Mouse (Mus musculus) liver, embryonic 15.5 days (tissue): ENCODE measurements around the gene Kif16b. TPM values are rescaled to one million over a fixed set of nuclear protein-coding genes. Genes with fewer than 3 reads are reported as not detected.

Experiments used
- ATAC-seq: fragments of 200-750 bp; cut with Nextera tagmentation; 2 replicates; pipeline ENCODE4 v1.8.0; 2017; ENCODE audit warnings: moderate number of reproducible peaks, mild to moderate bottlenecking, moderate library complexity; ENCODE audit not compliant: insufficient read depth
- H3K27ac ChIP-seq: fragments of 300-500 bp; sonication (generic); replicated peaks from 2 replicates; pipeline ENCODE4 v1.5.1; 2015; ENCODE audit warnings: mild to moderate bottlenecking, inconsistent platforms
- H3K27me3 ChIP-seq: fragments of 300-500 bp; sonication (generic); 2 replicates; pipeline ENCODE4 v1.6.1; 2015; ENCODE audit warnings: mild to moderate bottlenecking, inconsistent platforms
- H3K36me3 ChIP-seq: fragments of 300-500 bp; sonication (generic); replicated peaks from 2 replicates; pipeline ENCODE4 v1.6.1; 2015; ENCODE audit warnings: moderate library complexity, mild to moderate bottlenecking, inconsistent platforms
- H3K4me1 ChIP-seq: fragments of 300-500 bp; sonication (generic); replicated peaks from 2 replicates; pipeline ENCODE4 v1.6.1; 2015; ENCODE audit warnings: inconsistent platforms
- H3K4me2 ChIP-seq: fragments of 300-500 bp; sonication (generic); 2 replicates; pipeline ENCODE4 v1.6.1; 2015; ENCODE audit warnings: moderate library complexity, mild to moderate bottlenecking, inconsistent platforms
- H3K4me3 ChIP-seq: fragments of 300-500 bp; sonication (generic); replicated peaks from 2 replicates; pipeline ENCODE4 v1.5.1; 2015; ENCODE audit warnings: mild to moderate bottlenecking, inconsistent platforms
- H3K9ac ChIP-seq: fragments of 300-500 bp; sonication (generic); 2 replicates; pipeline ENCODE4 v1.6.1; 2015; ENCODE audit warnings: moderate library complexity, mild to moderate bottlenecking, inconsistent platforms
- H3K9me3 ChIP-seq: fragments of 300-500 bp; sonication (generic); replicated peaks from 2 replicates; pipeline ENCODE4 v1.6.1; 2016; ENCODE audit warnings: inconsistent platforms
- WGBS: fragments of 180-500 bp; shearing (Covaris S2); methylation state at CpG from one replicate; pipeline ENCODE4 v1.1.7; 2015; ENCODE audit warnings: mixed read lengths; ENCODE audit not compliant: insufficient replicate concordance; 5-methylcytosine and 5-hydroxymethylcytosine counted together
- polyA plus RNA-seq: library from polyadenylated mRNA; unstranded; fragments of >200 nt; fragmentation: Nextera tagmentation; extraction: Ambion mirVana; gene quantifications from 2 replicates; pipeline ENCODE4 v1.2.1, GENCODE M21; 2015

Gene Kif16b
- polyA plus RNA-seq, 1 experiment from 2014 or later, result 3.5 TPM

GRCm38 (mm10) chr2:142893780-142894179 is 7.6 kb downstream of the Kif16b start:
- ATAC-seq, result no peak

GRCm38 (mm10) chr2:142891283-142891682 is 10.0 kb downstream of the Kif16b start:
- Histone ChIP-seq H3K27me3 (no peaks in the 10 kb centered on the region), H3K9ac (no peak overlapping the region)
- no peak for ATAC-seq

More at GRCm38 (mm10) chr2:142893780-142894179, 7.6 kb downstream of the Kif16b start:
- Histone ChIP-seq H3K4me3 (no peak overlapping the region), H3K9ac (no peak overlapping the region), H3K4me1 (no peaks in the 10 kb centered on the region), H3K27ac (no peak overlapping the region), H3K36me3 (no peaks in the 10 kb centered on the region), H3K9me3 (no peaks in the 10 kb centered on the region), H3K4me2 (no peak overlapping the region), H3K27me3 (no peaks in the 10 kb centered on the region)
- WGBS, result 80% methylated on average over 1 of the region's 1 CpGs

GRCm38 (mm10) chr2:142884456-142884855 is 16.9 kb downstream of the Kif16b start:
- H3K36me3 ChIP-seq, result no peaks in the 10 kb centered on the region
- H3K27ac ChIP-seq, result no peak overlapping the region
- H3K9ac ChIP-seq, result no peak overlapping the region
- no peaks in the 10 kb centered on the region for H3K27me3 ChIP-seq
- H3K4me2 ChIP-seq, result no peak overlapping the region
- peaks cover 7% of the 10 kb centered on the region; the same call in 1 of the 2 replicates for H3K4me1 ChIP-seq
- no peak overlapping the region for H3K4me3 ChIP-seq
- 75% methylated on average over 4 of the region's 4 CpGs for WGBS
- no peak for ATAC-seq
- no peaks in the 10 kb centered on the region for H3K9me3 ChIP-seq

More at GRCm38 (mm10) chr2:142891283-142891682, 10.0 kb downstream of the Kif16b start:
- Histone ChIP-seq H3K36me3 (no peaks in the 10 kb centered on the region), H3K27ac (no peak overlapping the region), H3K9me3 (no peaks in the 10 kb centered on the region), H3K4me1 (no peaks in the 10 kb centered on the region), H3K4me2 (no peak overlapping the region), H3K4me3 (no peak overlapping the region)
- 68% methylated on average over 2 of the region's 2 CpGs for WGBS

GRCm38 (mm10) chr2:142883625-142883994 is 17.7 kb downstream of the Kif16b start:
- WGBS, result 46% methylated on average over 7 of the region's 7 CpGs
- ATAC-seq, result no peak

GRCm38 (mm10) chr2:142882871-142883624 is 18.3 kb downstream of the Kif16b start:
- H3K9ac ChIP-seq, result no peak overlapping the region
- H3K4me2 ChIP-seq, result no peak overlapping the region
- no peaks in the 10 kb centered on the region for H3K9me3 ChIP-seq
- no peak overlapping the region for H3K4me3 ChIP-seq
- H3K27ac ChIP-seq, result no peak overlapping the region
- no peaks in the 10 kb centered on the region for H3K36me3 ChIP-seq
- WGBS, result 56% methylated on average over 7 of the region's 7 CpGs
- peaks cover 7% of the 10 kb centered on the region; the same call in 1 of the 2 replicates for H3K4me1 ChIP-seq
- no peaks in the 10 kb centered on the region for H3K27me3 ChIP-seq
- ATAC-seq, result no peak

More at GRCm38 (mm10) chr2:142883625-142883994, 17.7 kb downstream of the Kif16b start:
- Histone ChIP-seq H3K4me3 (no peak overlapping the region), H3K4me2 (no peak overlapping the region), H3K27ac (no peak overlapping the region), H3K9me3 (no peaks in the 10 kb centered on the region), H3K9ac (no peak overlapping the region), H3K4me1 (peaks cover 7% of the 10 kb centered on the region; the same call in 1 of the 2 replicates), H3K36me3 (no peaks in the 10 kb centered on the region), H3K27me3 (no peaks in the 10 kb centered on the region)

- ATAC-seq, result no peak
- H3K9me3 ChIP-seq, result no peaks in the 10 kb centered on the region
- no peak overlapping the region for H3K9ac ChIP-seq
- H3K4me3 ChIP-seq, result no peak overlapping the region
- H3K4me2 ChIP-seq, result no peak overlapping the region
- no peak overlapping the region for H3K27ac ChIP-seq
- 51% methylated on average over 2 of the region's 2 CpGs for WGBS
- H3K27me3 ChIP-seq, result no peaks in the 10 kb centered on the region
- H3K4me1 ChIP-seq, result peaks cover 7% of the 10 kb centered on the region; the same call in 1 of the 2 replicates
- no peaks in the 10 kb centered on the region for H3K36me3 ChIP-seq
Measured at GRCm38 (mm10) chr2:142882466-142882865, 18.9 kb downstream of the Kif16b start.

- H3K9me3 ChIP-seq, result no peaks in the 10 kb centered on the region
- WGBS, result 47% methylated on average over 4 of the region's 4 CpGs
- H3K4me3 ChIP-seq, result no peak overlapping the region
- peaks cover 7% of the 10 kb centered on the region; the same call in 1 of the 2 replicates for H3K4me1 ChIP-seq
- no peak overlapping the region for H3K4me2 ChIP-seq
- no peak for ATAC-seq
- H3K27me3 ChIP-seq, result no peaks in the 10 kb centered on the region
- no peaks in the 10 kb centered on the region for H3K36me3 ChIP-seq
- no peak overlapping the region for H3K27ac ChIP-seq
- no peak overlapping the region for H3K9ac ChIP-seq
Measured at GRCm38 (mm10) chr2:142881177-142881576, 20.2 kb downstream of the Kif16b start.

- H3K4me3 ChIP-seq, result no peak overlapping the region
- no peak overlapping the region for H3K4me2 ChIP-seq
- no peak for ATAC-seq
- H3K27ac ChIP-seq, result no peak overlapping the region
- no peaks in the 10 kb centered on the region for H3K27me3 ChIP-seq
- H3K36me3 ChIP-seq, result no peaks in the 10 kb centered on the region
- H3K4me1 ChIP-seq, result peaks cover 7% of the 10 kb centered on the region; the same call in 1 of the 2 replicates
- H3K9me3 ChIP-seq, result no peaks in the 10 kb centered on the region
- H3K9ac ChIP-seq, result no peak overlapping the region
- 58% methylated on average over 8 of the region's 8 CpGs for WGBS
Measured at GRCm38 (mm10) chr2:142879257-142879818, 22.0 kb downstream of the Kif16b start.

- H3K27ac ChIP-seq, result no peak overlapping the region
- no peak overlapping the region for H3K4me3 ChIP-seq
- ATAC-seq, result peak; percentile 31; the same call in 1 of the 2 replicates
- no peaks in the 10 kb centered on the region for H3K36me3 ChIP-seq
- no peaks in the 10 kb centered on the region for H3K27me3 ChIP-seq
- WGBS, result 48% methylated on average over 2 of the region's 2 CpGs
- no peak overlapping the region for H3K4me2 ChIP-seq
- H3K9me3 ChIP-seq, result no peaks in the 10 kb centered on the region
- no peak overlapping the region for H3K9ac ChIP-seq
- H3K4me1 ChIP-seq, result peaks cover 7% of the 10 kb centered on the region; the same call in 1 of the 2 replicates
Measured at GRCm38 (mm10) chr2:142876636-142877035, 24.7 kb downstream of the Kif16b start.

- no peak overlapping the region for H3K4me3 ChIP-seq
- no peak overlapping the region for H3K27ac ChIP-seq
- ATAC-seq, result no peak
- H3K27me3 ChIP-seq, result no peaks in the 10 kb centered on the region
- no peak overlapping the region for H3K9ac ChIP-seq
- no peak overlapping the region for H3K4me2 ChIP-seq
- 64% methylated on average over 4 of the region's 4 CpGs for WGBS
- peaks cover 7% of the 10 kb centered on the region; the same call in 1 of the 2 replicates for H3K4me1 ChIP-seq
- no peaks in the 10 kb centered on the region for H3K9me3 ChIP-seq
- H3K36me3 ChIP-seq, result no peaks in the 10 kb centered on the region
Measured at GRCm38 (mm10) chr2:142875936-142876335, 25.4 kb downstream of the Kif16b start.

GRCm38 (mm10) chr2:142874562-142874961 is 26.8 kb downstream of the Kif16b start:
- H3K9me3 ChIP-seq, result no peaks in the 10 kb centered on the region
- H3K27ac ChIP-seq, result no peak overlapping the region
- H3K4me2 ChIP-seq, result no peak overlapping the region
- ATAC-seq, result no peak
- H3K9ac ChIP-seq, result no peak overlapping the region
- H3K36me3 ChIP-seq, result no peaks in the 10 kb centered on the region
- no peak overlapping the region for H3K4me3 ChIP-seq
- H3K27me3 ChIP-seq, result no peaks in the 10 kb centered on the region
- WGBS, result 73% methylated on average over 2 of the region's 2 CpGs
- no peaks in the 10 kb centered on the region; the same call in 1 of the 2 replicates for H3K4me1 ChIP-seq
